Mouse (Mus musculus) forebrain, embryonic 14.5 days (tissue): Measurements from ENCODE around the gene Tmprss2. TPM values are rescaled to one million over a fixed set of nuclear protein-coding genes. Genes with fewer than 3 reads are reported as not detected.

Source experiments
- ATAC-seq: fragments of 200-750 bp; cut with Nextera tagmentation; 2 replicates; pipeline ENCODE4 v1.8.0; 2017; ENCODE audit warnings: mild to moderate bottlenecking, moderate library complexity
- DNase-seq: peaks from one replicate; pipeline ENCODE4 v3.0.0-alpha.2; 2015; ENCODE audit warnings: low spot score
- H3K27ac ChIP-seq: fragments of 300-500 bp; sonication (generic); 2 replicates; pipeline ENCODE4 v1.5.1; 2014; ENCODE audit warnings: low read depth, mild to moderate bottlenecking, control low read depth, low read length, moderate library complexity
- H3K27me3 ChIP-seq: fragments of 300-500 bp; sonication (generic); replicated peaks from 2 replicates; pipeline ENCODE4 v1.6.1; 2014; ENCODE audit warnings: low read length, control low read depth, mixed read lengths; ENCODE audit not compliant: control insufficient read depth, insufficient read depth
- H3K36me3 ChIP-seq: fragments of 300-500 bp; sonication (generic); 2 replicates; pipeline ENCODE4 v1.6.1; 2014; ENCODE audit warnings: low read length, control low read depth; ENCODE audit not compliant: control insufficient read depth, insufficient read depth
- H3K4me1 ChIP-seq: fragments of 300-500 bp; sonication (generic); 2 replicates; pipeline ENCODE4 v1.6.1; 2014; ENCODE audit warnings: antibody characterized with exemption, low read length, control low read depth; ENCODE audit not compliant: control insufficient read depth, insufficient read depth
- H3K4me2 ChIP-seq: fragments of 300-500 bp; sonication (generic); 2 replicates; pipeline ENCODE4 v1.6.1; 2014; ENCODE audit warnings: mild to moderate bottlenecking, control low read depth, low read length
- H3K4me3 ChIP-seq: fragments of 300-500 bp; sonication (generic); 2 replicates; pipeline ENCODE4 v1.5.1; 2014; ENCODE audit warnings: low read depth, low read length, control low read depth
- H3K9ac ChIP-seq: fragments of 300-500 bp; sonication (generic); 2 replicates; pipeline ENCODE4 v1.6.1; 2014; ENCODE audit warnings: mild to moderate bottlenecking, low read length, control low read depth, moderate library complexity
- H3K9me3 ChIP-seq: fragments of 300-500 bp; sonication (generic); replicated peaks from 2 replicates; pipeline ENCODE4 v1.6.1; 2016; ENCODE audit warnings: low read length, control low read depth, mixed read lengths; ENCODE audit not compliant: control insufficient read depth
- WGBS: fragments of 180-500 bp; shearing (Covaris S2); extraction: QIAGEN DNeasy Blood & Tissue Kit; methylation state at CpG from one replicate; pipeline ENCODE4 v1.1.7; 2014; 5-methylcytosine and 5-hydroxymethylcytosine counted together
- polyA plus RNA-seq: library from polyadenylated mRNA; unstranded; fragments of >200 nt; fragmentation: Nextera tagmentation; extraction: Ambion mirVana; gene quantifications from 2 replicates; pipeline ENCODE4 v1.2.1, GENCODE M21; 2014

Gene Tmprss2
- polyA plus RNA-seq, result not detected in 2 replicates

DNA sequence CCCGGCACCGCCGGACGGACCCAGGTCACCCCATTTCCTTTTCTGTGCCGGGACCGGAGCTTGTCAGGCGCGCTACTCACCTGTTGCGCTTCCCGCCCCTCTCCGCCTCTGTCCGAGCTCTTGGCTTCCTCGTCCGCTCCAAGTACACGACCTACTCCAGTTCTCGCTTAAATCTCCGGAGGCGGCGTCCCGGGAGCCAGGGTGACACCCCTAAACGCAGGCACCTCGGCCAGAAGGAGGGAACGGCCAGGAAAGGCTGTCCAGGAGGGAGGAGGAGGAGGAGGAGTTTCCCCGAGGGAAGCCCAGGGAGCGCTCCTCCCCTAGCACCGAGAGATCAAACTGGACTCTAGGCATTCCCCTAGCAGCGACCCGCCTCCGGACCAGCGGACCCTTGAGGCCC lies at the start of gene Tmprss2:
Gene Tmprss2 (minus strand): TSS at position 257 of the 400 bp plus-strand sequence.
- Histone ChIP-seq H3K4me1 (no peaks in the 10 kb centered on the region), H3K36me3 (no peaks in the 10 kb centered on the region), H3K4me3 (peak within 1 kb of the TSS; percentile 25), H3K27me3 (peaks cover 34% of the 10 kb centered on the region), H3K4me2 (peak within 1 kb of the TSS; percentile 53), H3K27ac (no peak within 1 kb of the TSS), H3K9ac (peak within 1 kb of the TSS; percentile 32; the same call in 1 of the 2 replicates), H3K9me3 (no peaks in the 10 kb centered on the region)
- ATAC-seq (no peak), DNase-seq (no peak)
- WGBS, result under 1% methylated on average over 30 of the region's 30 CpGs

DNA sequence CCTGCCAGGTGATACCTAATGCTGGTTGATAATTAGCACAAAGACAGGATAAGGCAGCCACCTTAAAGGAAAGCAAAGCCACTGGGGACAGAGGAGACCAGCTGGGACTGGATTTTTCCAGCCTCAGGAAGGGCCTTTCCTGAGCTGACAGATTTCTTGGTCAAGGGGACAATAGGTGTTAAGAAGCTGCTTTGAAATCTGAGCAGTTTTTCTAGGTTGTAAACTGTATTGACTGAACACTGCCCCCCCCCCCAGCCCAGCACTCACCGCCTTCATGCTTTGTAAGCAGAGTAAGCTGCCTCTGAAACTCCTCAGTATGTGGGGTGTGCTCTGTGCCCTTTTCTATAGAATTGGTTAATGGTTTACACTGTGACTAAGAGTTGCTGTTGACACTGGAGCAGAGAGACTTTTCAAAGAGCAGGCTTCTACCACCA lies 48.2 kb upstream of the Tmprss2 start:
- WGBS, result 14% methylated on average over 1 of the region's 1 CpGs

DNA sequence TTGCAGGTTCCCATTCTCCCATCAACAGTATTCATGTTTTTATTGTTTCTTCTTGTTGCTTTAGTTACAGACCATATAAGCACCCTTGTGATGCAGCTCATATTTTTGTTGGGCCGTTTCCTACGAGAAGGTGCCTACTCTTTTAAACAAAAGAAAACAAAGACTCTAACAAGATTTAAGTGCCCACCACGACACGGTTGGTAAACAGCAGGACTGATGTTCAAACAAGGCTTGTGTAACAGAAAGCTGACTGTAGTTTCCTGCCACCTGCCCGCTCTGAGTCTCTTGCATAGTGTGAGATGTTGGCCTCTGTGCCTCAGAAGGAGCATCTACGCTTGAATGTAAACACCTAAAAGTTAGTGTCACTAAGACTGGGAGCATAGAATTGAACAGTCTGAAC lies 47.5 kb upstream of the Tmprss2 start:
- Histone ChIP-seq H3K9me3 (no peaks in the 10 kb centered on the region), H3K27me3 (no peaks in the 10 kb centered on the region), H3K27ac (no peak overlapping the region), H3K4me1 (no peaks in the 10 kb centered on the region; the same call in 1 of the 2 replicates), H3K4me2 (no peak overlapping the region), H3K9ac (no peak overlapping the region), H3K36me3 (no peaks in the 10 kb centered on the region), H3K4me3 (no peak overlapping the region)
- ATAC-seq, result no peak
- 50% methylated on average over 6 of the region's 6 CpGs for WGBS
- no peak for DNase-seq

More for the DNA sequence above, 48.2 kb upstream of the Tmprss2 start:
- Histone ChIP-seq H3K9ac (no peak overlapping the region), H3K4me1 (no peaks in the 10 kb centered on the region; the same call in 1 of the 2 replicates), H3K27me3 (no peaks in the 10 kb centered on the region), H3K36me3 (no peaks in the 10 kb centered on the region), H3K4me2 (no peak overlapping the region), H3K9me3 (no peaks in the 10 kb centered on the region), H3K4me3 (no peak overlapping the region), H3K27ac (no peak overlapping the region)
- ATAC-seq (no peak), DNase-seq (no peak)

DNA sequence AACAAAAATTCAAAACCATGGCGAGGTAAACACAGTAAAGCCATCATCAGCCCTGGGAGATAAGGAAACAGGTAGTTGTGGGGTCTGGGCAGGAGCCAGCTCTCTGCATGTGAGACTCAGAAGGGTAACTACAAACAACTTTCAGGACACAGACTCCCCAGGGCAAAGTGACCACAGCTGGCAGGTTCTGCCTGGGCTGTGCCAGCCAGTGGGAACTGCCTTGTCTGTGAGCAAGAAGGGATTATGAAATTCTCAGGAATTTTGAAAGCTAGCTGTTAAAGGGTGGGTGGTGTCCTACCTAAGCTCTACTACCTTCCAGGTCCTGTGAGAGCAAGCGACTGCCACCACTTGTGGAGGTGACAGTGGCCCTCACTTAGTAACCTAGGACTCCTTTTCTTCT lies 44.8 kb upstream of the Tmprss2 start:
- no peaks in the 10 kb centered on the region; the same call in 1 of the 2 replicates for H3K4me1 ChIP-seq
- H3K27me3 ChIP-seq, result no peaks in the 10 kb centered on the region
- no peak overlapping the region for H3K9ac ChIP-seq
- H3K9me3 ChIP-seq, result no peaks in the 10 kb centered on the region
- WGBS, result 74% methylated on average over 2 of the region's 2 CpGs
- DNase-seq (no peak), ATAC-seq (no peak)
- no peak overlapping the region for H3K27ac ChIP-seq
- no peak overlapping the region for H3K4me2 ChIP-seq
- no peaks in the 10 kb centered on the region for H3K36me3 ChIP-seq
- no peak overlapping the region for H3K4me3 ChIP-seq

DNA sequence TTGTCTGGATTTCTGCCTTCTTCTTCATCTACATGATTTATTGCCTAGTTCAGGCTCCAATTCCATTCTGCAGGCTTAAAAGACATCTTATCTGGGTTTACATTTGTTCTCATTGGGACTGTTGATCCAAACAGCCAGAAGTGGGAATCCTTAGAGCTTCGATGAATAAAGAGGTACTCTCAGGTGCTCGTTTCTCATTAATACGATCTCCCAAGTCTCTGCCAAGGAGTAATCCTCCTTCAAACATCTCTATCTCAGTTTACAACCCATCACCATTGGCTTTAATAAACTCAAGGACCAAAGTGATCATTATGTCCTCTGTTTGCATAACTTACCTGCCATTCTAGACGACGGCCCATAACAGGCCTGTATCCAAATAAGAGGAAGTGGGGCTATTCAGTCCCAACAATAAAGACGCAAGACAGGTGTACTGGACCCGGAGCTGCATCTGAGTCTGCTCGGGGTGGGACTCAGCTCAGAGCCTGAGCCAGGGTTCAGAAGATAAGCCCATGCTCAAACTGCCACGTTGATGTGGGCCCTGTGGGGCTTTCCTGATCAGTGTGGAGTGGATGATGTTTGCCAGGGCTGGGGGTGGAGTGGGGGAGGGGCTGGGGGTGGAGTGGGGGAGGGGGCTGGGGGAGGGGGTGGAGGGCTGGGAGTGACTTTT lies 38.7 kb upstream of the Tmprss2 start:
- DNase-seq (no peak), ATAC-seq (no peak)
- no peak overlapping the region for H3K4me3 ChIP-seq
- H3K36me3 ChIP-seq, result no peaks in the 10 kb centered on the region
- no peak overlapping the region for H3K4me2 ChIP-seq
- no peak overlapping the region for H3K27ac ChIP-seq
- no peaks in the 10 kb centered on the region for H3K27me3 ChIP-seq
- no peak overlapping the region for H3K9ac ChIP-seq
- H3K9me3 ChIP-seq, result no peaks in the 10 kb centered on the region
- H3K4me1 ChIP-seq, result no peaks in the 10 kb centered on the region
- WGBS, result 85% methylated on average over 9 of the region's 9 CpGs

DNA sequence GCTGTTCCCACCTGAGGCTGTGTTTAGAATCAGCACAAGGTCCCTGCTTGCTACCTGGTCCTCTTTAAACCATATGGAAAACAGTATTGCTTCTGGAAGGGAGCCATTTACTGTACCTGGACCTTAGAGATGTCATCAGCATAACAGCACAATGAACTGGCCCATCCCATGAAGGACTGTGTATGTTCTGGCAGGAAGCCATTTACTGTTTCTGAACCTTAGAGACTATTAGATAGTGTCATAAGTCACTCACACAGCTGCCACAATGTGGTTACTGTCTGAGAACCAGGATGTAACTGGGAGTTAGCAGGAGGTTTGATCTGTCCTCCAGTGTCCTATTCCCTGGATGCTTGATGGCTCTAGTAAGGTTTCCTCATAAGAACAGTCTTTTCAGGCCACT lies 33.7 kb upstream of the Tmprss2 start:
- H3K27ac ChIP-seq, result no peak overlapping the region
- H3K4me1 ChIP-seq, result no peaks in the 10 kb centered on the region
- no peak overlapping the region for H3K4me2 ChIP-seq
- ATAC-seq, result no peak
- no peak for DNase-seq
- H3K27me3 ChIP-seq, result no peaks in the 10 kb centered on the region
- no peaks in the 10 kb centered on the region for H3K36me3 ChIP-seq
- H3K9me3 ChIP-seq, result no peaks in the 10 kb centered on the region
- no peak overlapping the region for H3K9ac ChIP-seq
- no peak overlapping the region for H3K4me3 ChIP-seq

DNA sequence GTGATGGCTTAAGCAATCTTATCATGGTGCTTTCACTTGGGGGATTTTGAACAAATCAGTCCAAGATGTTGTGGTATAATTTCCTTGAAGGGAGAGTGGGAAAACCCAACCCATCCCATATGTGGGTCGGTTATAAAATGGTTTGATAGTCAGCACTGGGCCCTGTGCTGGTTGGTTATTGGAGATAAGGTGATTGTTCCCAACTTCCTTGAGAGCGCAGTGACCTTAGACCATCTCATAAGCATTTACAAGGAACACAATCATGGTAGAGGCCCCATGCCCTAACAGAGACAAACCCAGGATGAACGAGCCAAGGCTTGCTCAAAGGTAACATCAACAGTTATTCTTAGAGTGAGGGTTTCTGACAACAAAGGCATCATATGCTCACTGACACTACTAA lies 28.6 kb upstream of the Tmprss2 start:
- H3K36me3 ChIP-seq, result no peaks in the 10 kb centered on the region
- no peaks in the 10 kb centered on the region for H3K27me3 ChIP-seq
- H3K4me3 ChIP-seq, result no peak overlapping the region
- DNase-seq, result no peak
- ATAC-seq, result no peak
- H3K4me2 ChIP-seq, result no peak overlapping the region
- no peak overlapping the region for H3K9ac ChIP-seq
- 87% methylated on average over 3 of the region's 3 CpGs for WGBS
- H3K4me1 ChIP-seq, result no peaks in the 10 kb centered on the region
- no peak overlapping the region for H3K27ac ChIP-seq
- H3K9me3 ChIP-seq, result no peaks in the 10 kb centered on the region

DNA sequence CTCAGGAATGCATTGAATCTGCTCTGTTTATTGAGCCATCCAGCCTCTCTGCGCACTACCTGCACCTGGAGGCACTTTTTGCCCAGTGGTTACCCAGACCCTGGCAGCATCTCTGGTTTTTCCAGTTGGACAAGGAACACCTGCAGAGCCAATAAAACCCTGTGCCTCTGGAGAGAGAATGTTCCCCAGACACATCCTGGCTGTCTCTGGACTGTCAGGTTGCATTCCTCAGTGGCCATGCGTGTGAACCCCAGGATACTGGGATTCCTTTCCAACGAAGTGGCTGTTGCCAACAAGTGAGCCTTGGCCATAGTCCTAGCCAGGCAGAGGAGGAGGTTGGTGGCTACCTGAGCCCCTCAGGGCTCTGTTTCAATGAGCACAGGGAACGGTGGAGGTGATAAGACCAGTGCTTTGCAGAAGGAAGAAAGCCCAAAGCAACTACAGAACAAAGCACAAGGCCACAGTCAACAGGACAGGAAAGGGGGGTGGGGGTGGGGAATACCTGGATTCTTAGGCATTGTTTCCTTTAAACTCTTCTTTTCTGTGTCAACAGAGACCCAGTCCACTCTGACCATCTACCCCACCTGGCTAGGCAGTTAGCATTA lies 22.0 kb upstream of the Tmprss2 start:
- WGBS, result 69% methylated on average over 4 of the region's 4 CpGs
- Histone ChIP-seq H3K4me3 (no peak overlapping the region), H3K36me3 (no peaks in the 10 kb centered on the region), H3K9ac (no peak overlapping the region), H3K9me3 (no peaks in the 10 kb centered on the region), H3K4me1 (no peaks in the 10 kb centered on the region), H3K27ac (no peak overlapping the region), H3K4me2 (no peak overlapping the region), H3K27me3 (no peaks in the 10 kb centered on the region)
- DNase-seq (no peak), ATAC-seq (no peak)

DNA sequence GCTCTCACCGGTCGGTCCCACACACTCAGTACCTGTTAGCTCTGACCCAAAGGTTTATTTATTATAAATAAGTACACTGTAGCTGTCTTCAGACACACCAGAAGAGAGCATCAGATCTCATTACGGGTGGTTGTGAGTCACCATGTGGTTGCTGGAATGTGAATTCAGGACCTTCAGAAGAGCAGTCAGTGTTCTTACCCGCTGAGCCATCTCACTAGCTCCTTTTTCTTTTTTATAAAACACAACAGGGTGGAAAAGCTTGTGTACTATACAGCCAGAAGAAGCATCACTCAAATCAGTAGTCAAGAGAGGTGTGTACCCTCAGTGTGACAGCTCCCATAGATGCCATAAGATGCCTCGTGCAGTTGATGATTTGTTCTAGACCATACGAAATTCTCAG lies 12.2 kb upstream of the Tmprss2 start:
- Histone ChIP-seq H3K27me3 (no peaks in the 10 kb centered on the region), H3K4me3 (no peak overlapping the region), H3K9me3 (no peaks in the 10 kb centered on the region), H3K4me2 (no peak overlapping the region), H3K4me1 (no peaks in the 10 kb centered on the region), H3K9ac (no peak overlapping the region), H3K27ac (no peak overlapping the region), H3K36me3 (no peaks in the 10 kb centered on the region)
- WGBS, result 71% methylated on average over 6 of the region's 6 CpGs
- ATAC-seq, result no peak
- DNase-seq, result no peak
